Mouse (Mus musculus): ENCODE results near the gene Hist2h4. TPM values are rescaled to one million over a fixed set of nuclear protein-coding genes. Genes with fewer than 3 reads are reported as not detected.
A peak's percentile ranks its signal among the peaks of the same experiment; 100 is the strongest.
"Not testable (repeated sequence)": the region's sequence is repeated elsewhere in the genome, so short reads cannot be mapped to it uniquely, and the experiment has no call there.

Hist2h4 gene
- 1 to 10 TPM; 5.9 to 6.8 TPM for total RNA-seq (2021)
- long read RNA-seq, experiment 1, result 0 reads
- long read RNA-seq, experiment 2, result 0 reads

- intact Hi-C loops (cut with DNase I), result loop anchor here (10.0 kb wide), 1 partner anchor 198 kb away; no protein-coding TSS in a partner anchor
Observed at GRCm38 (mm10) chr3:96262979-96263550, at the start of gene Hist2h4. Hist2h4 (minus strand) TSS chr3:96263311.

GRCm38 (mm10) chr3:96312341-96313098, 49.4 kb upstream of the Hist2h4 start:
- no peak for DNase-seq
- intact Hi-C loops (cut with DNase I), result no loop called here

More at GRCm38 (mm10) chr3:96262979-96263550, at the start of gene Hist2h4:
- peak; percentile 89 to 93 for DNase-seq

- intact Hi-C loops (cut with DNase I), result no loop called here
- no peak for DNase-seq
Observed at GRCm38 (mm10) chr3:96309441-96309840, 46.3 kb upstream of the Hist2h4 start.

- intact Hi-C loops (cut with DNase I), result no loop called here
- DNase-seq, result no peak
Observed at GRCm38 (mm10) chr3:96306506-96306905, 43.4 kb upstream of the Hist2h4 start.

GRCm38 (mm10) chr3:96302076-96302475, 39.0 kb upstream of the Hist2h4 start:
- DNase-seq, result no peak
- intact Hi-C loops (cut with DNase I), result no loop called here

- DNase-seq, result no peak
- intact Hi-C loops (cut with DNase I), result no loop called here
Observed at GRCm38 (mm10) chr3:96300706-96301529, 37.8 kb upstream of the Hist2h4 start.

- DNase-seq, result no peak
Observed at GRCm38 (mm10) chr3:96299562-96299961, 36.5 kb upstream of the Hist2h4 start.

GRCm38 (mm10) chr3:96298360-96298759, 35.2 kb upstream of the Hist2h4 start:
- DNase-seq, result no peak
- intact Hi-C loops (cut with DNase I), result no loop called here

More at GRCm38 (mm10) chr3:96299562-96299961, 36.5 kb upstream of the Hist2h4 start:
- intact Hi-C loops (cut with DNase I), result no loop called here

- intact Hi-C loops (cut with DNase I), result no loop called here
- no peak for DNase-seq
Observed at GRCm38 (mm10) chr3:96293787-96294186, 30.7 kb upstream of the Hist2h4 start, which contains the start of gene Fcgr1. Fcgr1 (minus strand) TSS chr3:96293969.

GRCm38 (mm10) chr3:96293368-96293767, 30.3 kb upstream of the Hist2h4 start:
- intact Hi-C loops (cut with DNase I), result no loop called here
- no peak for DNase-seq

GRCm38 (mm10) chr3:96292641-96293040, 29.5 kb upstream of the Hist2h4 start:
- intact Hi-C loops (cut with DNase I), result no loop called here
- DNase-seq, result no peak

- DNase-seq; intact Hi-C loops (cut with DNase I): not testable (repeated sequence)
Observed at GRCm38 (mm10) chr3:96290727-96291126, 27.6 kb upstream of the Hist2h4 start.

GRCm38 (mm10) chr3:96289201-96289600, 26.1 kb upstream of the Hist2h4 start:
- intact Hi-C loops (cut with DNase I), result no loop called here
- no peak for DNase-seq

- DNase-seq; intact Hi-C loops (cut with DNase I): not testable (repeated sequence)
Observed at GRCm38 (mm10) chr3:96287334-96287733, 24.2 kb upstream of the Hist2h4 start.

- no peak for DNase-seq
- intact Hi-C loops (cut with DNase I), result no loop called here
Observed at GRCm38 (mm10) chr3:96284457-96284856, 21.3 kb upstream of the Hist2h4 start.

GRCm38 (mm10) chr3:96280660-96281059, 17.5 kb upstream of the Hist2h4 start:
- intact Hi-C loops (cut with DNase I), result no loop called here
- DNase-seq, result no peak

GRCm38 (mm10) chr3:96277800-96278624, 14.9 kb upstream of the Hist2h4 start:
- DNase-seq, result peak; percentile 84 to 87
- intact Hi-C loops (cut with DNase I), result loop anchor here (5.0 kb wide), 1 partner anchor 159 kb away; no protein-coding TSS in a partner anchor

GRCm38 (mm10) chr3:96277428-96277799, 14.3 kb upstream of the Hist2h4 start:
- no peak for DNase-seq
- intact Hi-C loops (cut with DNase I), result loop anchor here (5.0 kb wide), 1 partner anchor 160 kb away; no protein-coding TSS in a partner anchor

- no peak for DNase-seq
Observed at GRCm38 (mm10) chr3:96273591-96274465, 10.7 kb upstream of the Hist2h4 start.

More at GRCm38 (mm10) chr3:96273591-96274465, 10.7 kb upstream of the Hist2h4 start:
- intact Hi-C loops (cut with DNase I), result no loop called here

All from gastrocnemius, postnatal 36 days (tissue).